Mouse (Mus musculus): ENCODE measurements at regions not wholly inside any gene's neighbourhood (a gene's known extent, or its start where the extent isn't known, plus 50 kb on each side); places are given as distances from the start of the nearest gene placed in this dataset.

- TF ChIP-seq CTCF (IDR thresholded peaks at IDR 0.05; ENCODE audit: control insufficient read depth, insufficient read depth, insufficient replicate concordance, low read depth, low read length) (no peak), POLR2A (IDR thresholded peaks at IDR 0.05; ENCODE audit: control insufficient read depth, low read depth, low read length) (no peak)
Measured at GRCm38 (mm10) chr2:115509527-115509926, 72.0 kb upstream of the BC052040 start.

Data from testis, adult 2 months (tissue).